Mouse (Mus musculus) embryo, embryonic 10.5 days (tissue): ENCODE measurements at regions not wholly inside any gene's neighbourhood (a gene's known extent, or its start where the extent isn't known, plus 50 kb on each side); places are given as distances from the start of the nearest gene placed in this dataset.

Experiments
- DNase-seq: peaks from one replicate; pipeline ENCODE4 v3.0.0-alpha.2; 2015; ENCODE audit warnings: low spot score

DNA sequence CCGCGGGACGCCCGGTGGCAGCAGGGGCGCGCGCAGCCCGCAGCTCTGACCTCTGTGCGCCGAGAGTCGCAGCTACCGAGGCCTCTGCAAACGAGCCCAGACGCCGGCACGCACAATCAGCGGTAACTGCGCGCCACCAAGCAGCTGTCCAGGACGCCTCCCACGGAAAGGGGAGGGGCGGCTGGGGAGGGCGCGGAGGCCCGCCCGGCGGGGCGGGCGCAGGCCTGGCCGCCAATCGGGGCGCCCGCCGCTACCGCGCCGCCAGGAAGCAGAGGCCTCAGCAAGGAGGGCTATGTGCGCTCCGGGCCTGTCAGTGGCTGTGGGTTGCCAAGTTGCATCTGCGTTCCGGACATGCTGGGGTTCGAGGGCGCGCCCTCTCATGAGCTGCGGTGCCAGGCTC, 613.3 kb upstream of the Ywhaq start:
- DNase-seq: peak; percentile 15

DNA sequence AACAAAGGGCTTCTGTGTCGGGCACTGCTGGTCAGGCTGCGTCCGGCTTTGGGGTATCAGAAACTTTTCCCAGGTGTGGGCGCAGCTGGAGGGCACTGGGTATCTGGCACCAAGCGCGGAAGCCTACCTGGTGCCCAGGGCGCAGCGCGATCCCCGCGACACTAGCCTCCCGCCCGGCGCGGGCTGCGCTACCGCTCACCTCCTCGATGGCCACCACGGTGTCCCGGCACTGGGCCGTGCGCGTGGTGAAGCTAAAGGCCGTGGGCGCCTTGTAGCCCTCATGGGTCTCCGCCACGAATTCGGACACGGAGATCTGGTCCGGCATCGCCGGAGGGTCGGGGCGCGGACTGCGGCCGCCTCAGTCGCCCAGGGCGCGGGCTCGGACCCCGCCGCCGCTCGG, 612.8 kb upstream of the Ywhaq start:
- peak; percentile 0 for DNase-seq
